Mouse (Mus musculus) left cerebral cortex, postnatal 10 days (tissue): ENCODE data around the gene Gm42742. TPM values are rescaled to one million over a fixed set of nuclear protein-coding genes. Genes with fewer than 3 reads are reported as not detected.

Source experiments
- DNase-seq, 2 experiments: peaks; one replicate each; pipeline ENCODE4 v3.0.0; 2021 to 2022; ENCODE audit warnings: low spot score in 2 of 2, mixed read lengths in 1 of 2; ENCODE audit errors: extremely low spot score in 1 of 2
- intact Hi-C: fragments of 180-260 bp; cut with DNase I; formaldehyde crosslinking; loops from one replicate; pipeline ENCODE4 v1.15.1; 2025
- microRNA-seq: library from miRNA; unstranded; fragments of <30 nt; microRNA quantifications from one replicate; pipeline ENCODE4 v1.2.0, GENCODE M21; 2022
- total RNA-seq, 2 experiments: library from RNA; stranded (reverse); gene quantifications; 2 replicates each; pipeline ENCODE4 v1.2.3; 2021

Gm42742 gene
- total RNA-seq, 2 experiments from 2014 or later, result 38.9 to 40.8 TPM

DNA sequence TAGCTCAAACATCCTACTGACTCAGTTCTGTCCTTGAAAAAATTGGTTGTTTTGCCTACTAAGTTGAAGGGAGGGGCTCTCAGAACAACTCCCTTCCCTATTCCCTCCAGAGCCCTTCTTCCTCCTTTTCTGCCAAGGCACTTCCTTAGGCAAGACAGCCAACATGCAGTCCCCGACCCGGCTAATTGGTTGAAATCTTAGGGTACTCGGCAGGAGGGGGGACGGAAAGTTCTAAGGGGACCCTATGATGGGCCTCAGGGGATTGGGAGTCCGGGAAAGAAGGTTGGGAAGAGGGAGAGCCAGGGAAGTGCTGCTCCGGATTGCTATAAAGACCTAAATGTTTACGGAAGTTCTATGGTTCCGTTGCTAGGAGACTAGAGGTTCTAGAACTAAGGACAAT, 45.4 kb downstream of the Gm42742 start:
- intact Hi-C loops, result loop anchor here (5.0 kb wide), 1 partner anchor 42 kb away; the partner anchor contains the start of genes Pagr1a and Pagr1b
- no peak for DNase-seq

DNA sequence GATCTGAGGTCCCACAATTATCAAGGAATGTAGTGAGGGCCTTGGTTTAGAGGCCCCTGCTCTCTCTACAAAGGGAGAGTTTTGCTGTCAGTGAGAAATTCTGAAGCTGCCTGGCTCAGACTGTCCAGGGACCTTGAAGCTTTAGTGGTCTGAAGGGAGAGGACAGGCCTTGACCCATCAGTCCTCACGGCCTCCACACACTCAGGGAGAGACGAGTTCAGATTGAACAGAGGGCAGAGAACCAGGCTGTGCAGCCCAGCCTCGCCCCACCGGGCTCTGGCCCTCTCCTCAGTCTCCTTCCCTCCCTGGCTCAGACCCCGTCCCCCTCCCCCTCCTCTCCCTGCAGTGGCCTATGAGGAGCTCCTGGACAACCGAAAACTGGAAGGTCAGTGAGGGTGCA, 53.5 kb downstream of the Gm42742 start:
- DNase-seq, result no peak
- intact Hi-C loops, result no loop called here

DNA sequence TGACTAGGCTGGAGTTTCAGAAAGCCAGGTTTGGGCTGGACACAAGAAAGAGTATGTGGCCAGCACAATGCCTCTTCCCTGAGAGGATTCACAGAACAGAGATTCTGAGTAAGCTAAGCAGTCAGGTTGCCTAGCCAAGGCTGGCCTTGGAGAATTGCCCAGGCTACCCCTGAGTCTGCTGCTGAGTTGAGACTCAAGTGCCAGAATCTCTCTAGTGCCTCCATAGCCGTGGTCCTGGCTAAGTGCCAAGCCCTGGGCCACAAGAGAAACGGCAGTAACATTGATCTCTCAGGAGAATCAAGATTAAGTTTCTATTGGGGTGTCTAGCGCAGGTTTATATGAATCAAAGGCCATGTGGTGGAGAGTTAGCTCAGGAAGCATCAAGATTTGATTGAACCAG, 55.3 kb downstream of the Gm42742 start:
- no peak for DNase-seq
- intact Hi-C loops, result no loop called here

Small RNAs within 50 kb of the gene (microRNA-seq; reads per million reads assigned to microRNA genes)
- gene Gm44343, result not detected

Other genes with a start within 250 kb of the Gm42742 start
- gene Ypel3, start 244.1 kb downstream of the Gm42742 start, total RNA-seq, result 100 to 1,000 TPM; 167 to 169 TPM
- gene Tbx6, start 239.6 kb downstream of the Gm42742 start, total RNA-seq, result under 1 TPM; 0.21 to 0.41 TPM
- gene Ppp4c, start 228.6 kb downstream of the Gm42742 start, total RNA-seq, result 10 to 100 TPM; 54.4 to 56.2 TPM
- gene Fam57b, start 223.4 kb downstream of the Gm42742 start, total RNA-seq, result 100 to 1,000 TPM; 135 to 141 TPM
- not detected for gene 4930451I11Rik, start 189.5 kb downstream of the Gm42742 start, total RNA-seq
- gene Doc2a, start 173.7 kb downstream of the Gm42742 start, total RNA-seq, result 10 to 100 TPM; 74.1 to 80.3 TPM
- gene Hirip3, start 159.1 kb downstream of the Gm42742 start, total RNA-seq, result 10 to 100 TPM; 32.4 to 41.1 TPM
- gene Ino80e, start 158.7 kb downstream of the Gm42742 start, total RNA-seq, result 10 to 100 TPM; 51.5 to 56.4 TPM
- gene Taok2, start 136.4 kb downstream of the Gm42742 start, total RNA-seq, result 100 to 1,000 TPM; 161 to 168 TPM
- 10 to 100 TPM; 22.4 to 25.2 TPM for gene Tmem219, start 98.2 kb downstream of the Gm42742 start, total RNA-seq
- 100 to 1,000 TPM; 143 to 150 TPM for gene Kctd13, start 92.2 kb downstream of the Gm42742 start, total RNA-seq
- 10 to 100 TPM; 49.0 to 58.8 TPM for gene Asphd1, start 71.5 kb downstream of the Gm42742 start, total RNA-seq
- gene Sez6l2, start 70.5 kb downstream of the Gm42742 start, total RNA-seq, result 100 to 1,000 TPM; 306 to 312 TPM
- 100 to 1,000 TPM; 163 to 166 TPM for gene Cdipt, start 45.2 kb downstream of the Gm42742 start, total RNA-seq
- gene Cdiptos, start 45.0 kb downstream of the Gm42742 start, total RNA-seq, result under 1 TPM in 1 of 2 experiments, not detected in 1; 0.17 TPM
- 1 to 10 TPM; 4.4 to 4.5 TPM for gene Mvp, start 6.5 kb downstream of the Gm42742 start, total RNA-seq
- gene Pagr1b, start 4.6 kb downstream of the Gm42742 start, total RNA-seq, result under 1 TPM in 1 of 2 experiments, not detected in 1; 0.94 TPM
- gene Pagr1a, start 3.7 kb downstream of the Gm42742 start, total RNA-seq, result 10 to 100 TPM; 17.1 to 17.7 TPM
- 100 to 1,000 TPM; 182 to 196 TPM for gene Prrt2, start 114 bp upstream of the Gm42742 start, total RNA-seq
- gene Maz, start 5.9 kb upstream of the Gm42742 start, total RNA-seq, result 100 to 1,000 TPM; 265 to 274 TPM
- gene Kif22, start 21.4 kb upstream of the Gm42742 start, total RNA-seq, result 1 to 10 TPM; 8.8 to 9.8 TPM
- gene Zg16, start 66.2 kb upstream of the Gm42742 start, total RNA-seq, result not detected
- 1 to 10 TPM; 1.4 to 2.1 TPM for gene AI467606, start 70.3 kb upstream of the Gm42742 start, total RNA-seq
- gene Qprt, start 101.1 kb upstream of the Gm42742 start, total RNA-seq, result under 1 TPM in 1 of 2 experiments, not detected in 1; 0.22 TPM
- gene Spn, start 116.7 kb upstream of the Gm42742 start, total RNA-seq, result under 1 TPM; 0.11 to 0.12 TPM
- gene Cd2bp2, start 175.0 kb upstream of the Gm42742 start, total RNA-seq, result 10 to 100 TPM; 74.0 to 75.8 TPM
- 10 to 100 TPM; 85.6 to 88.0 TPM for gene Tbc1d10b, start 187.4 kb upstream of the Gm42742 start, total RNA-seq
- 1 to 10 TPM in 1 of 2 experiments, not detected in 1; 1.2 TPM for gene Mylpf, start 187.8 kb upstream of the Gm42742 start, total RNA-seq
- 10 to 100 TPM; 16.6 to 18.4 TPM for gene Zfp553, start 212.0 kb upstream of the Gm42742 start, total RNA-seq
- gene Sept1, start 212.0 kb upstream of the Gm42742 start, total RNA-seq, result 1 to 10 TPM; 6.0 to 6.1 TPM
- 10 to 100 TPM; 53.6 to 65.0 TPM for gene Zfp771, start 223.2 kb upstream of the Gm42742 start, total RNA-seq
- gene Dctpp1, start 239.6 kb upstream of the Gm42742 start, total RNA-seq, result 10 to 100 TPM; 40.7 to 40.9 TPM